Mouse (Mus musculus) hindbrain, embryonic 12.5 days (tissue): ENCODE data around the gene 9930021J03Rik. TPM values are rescaled to one million over a fixed set of nuclear protein-coding genes. Genes with fewer than 3 reads are reported as not detected.

ENCODE experiments used
- ATAC-seq: fragments of 200-750 bp; cut with Nextera tagmentation; 2 replicates; pipeline ENCODE4 v1.8.0; 2017; ENCODE audit warnings: moderate TSS enrichment; ENCODE audit not compliant: low FRiP score
- H3K27ac ChIP-seq: fragments of 300-500 bp; sonication (generic); 2 replicates; pipeline ENCODE4 v1.5.1; 2016; ENCODE audit warnings: mild to moderate bottlenecking
- H3K27me3 ChIP-seq: fragments of 300-500 bp; sonication (generic); 2 replicates; pipeline ENCODE4 v1.6.1; 2016; ENCODE audit warnings: mild to moderate bottlenecking
- H3K36me3 ChIP-seq: fragments of 300-500 bp; sonication (generic); 2 replicates; pipeline ENCODE4 v1.6.1; 2016; ENCODE audit warnings: mild to moderate bottlenecking
- H3K4me1 ChIP-seq: fragments of 300-500 bp; sonication (generic); 2 replicates; pipeline ENCODE4 v1.6.1; 2016
- H3K4me2 ChIP-seq: fragments of 300-500 bp; sonication (generic); replicated peaks from 2 replicates; pipeline ENCODE4 v1.6.1; 2016; ENCODE audit warnings: mild to moderate bottlenecking
- H3K4me3 ChIP-seq: fragments of 300-500 bp; sonication (generic); 2 replicates; pipeline ENCODE4 v1.5.1; 2016; ENCODE audit warnings: mild to moderate bottlenecking
- H3K9ac ChIP-seq: fragments of 300-500 bp; sonication (generic); 2 replicates; pipeline ENCODE4 v1.6.1; 2016; ENCODE audit warnings: mild to moderate bottlenecking, moderate library complexity
- H3K9me3 ChIP-seq: fragments of 300-500 bp; sonication (generic); replicated peaks from 2 replicates; pipeline ENCODE4 v1.6.1; 2016; ENCODE audit warnings: mild to moderate bottlenecking
- WGBS: fragments of 180-500 bp; shearing (Covaris S2); methylation state at CpG from one replicate; pipeline ENCODE4 v1.1.7; 2016; 5-methylcytosine and 5-hydroxymethylcytosine counted together
- polyA plus RNA-seq: library from polyadenylated mRNA; unstranded; fragments of >200 nt; fragmentation: Nextera tagmentation; extraction: Ambion mirVana; gene quantifications from 2 replicates; pipeline ENCODE4 v1.2.1, GENCODE M21; 2016

9930021J03Rik gene
- polyA plus RNA-seq, 1 experiment from 2014 or later = 8.3 TPM

DNA sequence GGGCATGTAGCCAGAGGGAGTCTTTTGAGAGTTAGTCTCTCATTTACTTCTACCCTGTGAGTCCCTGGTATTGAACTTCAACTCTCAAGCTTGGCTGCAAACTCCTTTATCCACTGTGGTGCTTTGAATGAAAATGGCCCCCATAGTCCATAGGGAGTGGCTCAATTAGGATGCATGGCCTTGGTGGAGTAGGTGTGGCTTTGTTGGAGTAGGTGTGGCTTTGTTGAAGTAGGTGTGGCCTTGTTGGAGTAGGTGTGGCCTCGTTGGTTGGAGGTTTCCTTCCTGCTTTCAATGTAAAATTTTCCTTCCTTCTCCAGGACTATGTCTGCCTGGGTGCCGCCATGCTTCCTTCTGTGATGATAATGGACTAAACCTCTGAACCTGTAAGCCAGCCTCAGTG lies 25.1 kb upstream of the 9930021J03Rik start:
- H3K27ac ChIP-seq = no peak overlapping the region
- ATAC-seq = no peak
- no peak overlapping the region for H3K9ac ChIP-seq
- H3K4me3 ChIP-seq = no peak overlapping the region
- H3K36me3 ChIP-seq = no peaks in the 10 kb centered on the region
- H3K4me1 ChIP-seq = no peaks in the 10 kb centered on the region
- no peak overlapping the region for H3K4me2 ChIP-seq
- no peaks in the 10 kb centered on the region for H3K27me3 ChIP-seq
- no peaks in the 10 kb centered on the region for H3K9me3 ChIP-seq
- WGBS = 80% methylated on average over 2 of the region's 2 CpGs

DNA sequence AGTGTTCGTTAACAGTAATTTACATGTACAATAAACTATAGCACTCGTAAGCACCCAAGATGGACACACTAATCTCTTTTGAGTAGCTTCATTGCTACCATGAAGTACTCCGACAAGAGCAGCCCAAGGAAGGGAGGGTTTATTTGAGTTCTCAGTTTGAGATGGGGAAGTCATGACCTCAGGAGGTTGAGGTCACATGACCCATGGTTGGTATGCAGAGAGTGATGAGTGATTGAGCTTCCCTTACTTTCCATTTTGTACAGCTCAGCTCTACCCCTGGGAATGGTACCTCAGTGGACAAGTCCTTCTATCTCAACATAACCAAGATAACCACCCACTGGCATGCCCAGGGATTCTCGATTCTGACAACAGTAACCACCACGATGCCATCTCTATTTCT lies 22.8 kb upstream of the 9930021J03Rik start:
- Histone ChIP-seq H3K9ac (no peak overlapping the region), H3K4me2 (no peak overlapping the region), H3K4me3 (no peak overlapping the region), H3K27ac (no peak overlapping the region), H3K9me3 (no peaks in the 10 kb centered on the region), H3K4me1 (no peaks in the 10 kb centered on the region), H3K27me3 (no peaks in the 10 kb centered on the region), H3K36me3 (no peaks in the 10 kb centered on the region)
- 73% methylated on average over 5 of the region's 5 CpGs for whole genome bisulfite sequencing
- ATAC-seq = no peak

DNA sequence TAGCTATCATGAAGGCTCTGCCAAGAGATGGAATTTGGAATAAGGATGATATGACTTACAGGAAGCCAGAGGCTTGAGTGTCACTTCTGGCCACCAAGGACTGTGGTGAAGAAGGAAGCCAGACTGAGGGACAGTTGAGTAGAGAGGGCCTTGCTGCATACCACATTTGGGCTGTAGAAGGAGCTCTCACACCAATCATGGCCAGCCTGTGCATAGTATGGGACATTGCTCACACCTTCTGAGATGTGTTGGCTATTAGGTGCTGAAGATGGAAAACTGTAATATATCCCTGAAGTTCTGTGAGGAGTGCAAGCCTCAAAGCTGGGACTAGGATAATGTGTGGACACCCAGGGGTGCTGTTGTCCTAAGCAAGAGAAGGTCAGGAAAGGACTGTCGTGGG lies 20.9 kb upstream of the 9930021J03Rik start:
- no peak overlapping the region for H3K4me2 ChIP-seq
- ATAC-seq = no peak
- H3K9ac ChIP-seq = no peak overlapping the region
- H3K9me3 ChIP-seq = no peaks in the 10 kb centered on the region
- no peaks in the 10 kb centered on the region for H3K27me3 ChIP-seq
- H3K4me3 ChIP-seq = no peak overlapping the region
- 73% methylated on average over 1 of the region's 1 CpGs for WGBS
- no peak overlapping the region for H3K27ac ChIP-seq
- H3K4me1 ChIP-seq = no peaks in the 10 kb centered on the region
- no peaks in the 10 kb centered on the region for H3K36me3 ChIP-seq

DNA sequence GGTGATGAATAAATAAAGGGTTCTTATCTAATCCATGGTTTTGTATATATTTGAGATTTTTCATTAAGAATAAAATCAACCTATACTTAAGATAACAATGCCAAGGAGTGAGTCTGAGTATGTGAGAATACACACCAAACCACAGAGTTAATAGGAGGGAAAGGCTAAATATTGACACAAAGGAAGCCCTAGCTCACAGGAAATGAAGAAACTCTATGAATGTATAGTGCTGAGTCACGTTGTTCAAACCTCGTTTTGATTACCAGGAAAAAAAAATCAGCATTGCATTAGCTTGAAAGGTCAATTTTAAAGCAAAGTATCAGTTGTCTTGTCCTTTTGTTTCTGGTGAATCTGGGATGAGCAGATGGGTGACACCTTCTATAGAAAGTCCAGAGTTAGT lies 19.2 kb upstream of the 9930021J03Rik start:
- ATAC-seq = no peak
- Histone ChIP-seq H3K9ac (no peak overlapping the region), H3K4me3 (no peak overlapping the region), H3K27ac (no peak overlapping the region), H3K4me2 (no peak overlapping the region), H3K36me3 (no peaks in the 10 kb centered on the region), H3K27me3 (no peaks in the 10 kb centered on the region), H3K9me3 (no peaks in the 10 kb centered on the region), H3K4me1 (no peaks in the 10 kb centered on the region)
- 69% methylated on average over 2 of the region's 2 CpGs for WGBS

DNA sequence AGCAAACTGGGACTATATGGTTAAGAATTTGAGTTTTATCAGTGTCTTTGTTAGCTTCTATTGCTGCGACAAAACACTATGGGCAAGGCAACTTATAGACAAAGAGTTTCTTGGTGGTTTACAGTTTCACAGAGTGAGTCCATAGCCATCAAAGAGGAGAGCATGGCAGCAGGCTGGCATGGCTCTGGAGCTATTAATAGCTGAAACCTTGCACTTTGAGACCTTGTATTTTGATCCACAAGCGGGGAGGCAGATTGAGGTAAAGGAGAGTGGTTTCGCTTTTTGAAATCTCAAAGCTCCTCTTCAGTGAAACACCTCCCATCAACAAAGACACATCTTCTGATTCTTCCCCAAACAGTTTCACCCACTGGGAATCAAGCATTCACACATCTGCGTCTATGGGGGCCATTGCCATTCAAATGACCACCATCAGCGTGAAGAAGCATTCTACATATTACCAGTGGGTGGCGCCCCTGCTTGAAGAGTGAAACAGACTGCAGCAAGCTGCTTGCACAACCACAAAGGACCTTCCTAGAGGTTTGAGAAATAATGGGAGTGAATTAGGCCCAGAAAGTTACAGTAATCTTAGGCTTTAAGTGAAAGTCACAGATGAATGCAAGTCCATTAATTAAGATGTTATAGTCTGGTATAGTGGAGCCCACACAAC lies 18.4 kb upstream of the 9930021J03Rik start:
- Histone ChIP-seq H3K9ac (no peak overlapping the region), H3K4me3 (no peak overlapping the region), H3K27ac (no peak overlapping the region), H3K9me3 (no peaks in the 10 kb centered on the region), H3K36me3 (no peaks in the 10 kb centered on the region), H3K27me3 (no peaks in the 10 kb centered on the region), H3K4me1 (no peaks in the 10 kb centered on the region), H3K4me2 (no peak overlapping the region)
- ATAC-seq = no peak
- 47% methylated on average over 6 of the region's 6 CpGs for WGBS

DNA sequence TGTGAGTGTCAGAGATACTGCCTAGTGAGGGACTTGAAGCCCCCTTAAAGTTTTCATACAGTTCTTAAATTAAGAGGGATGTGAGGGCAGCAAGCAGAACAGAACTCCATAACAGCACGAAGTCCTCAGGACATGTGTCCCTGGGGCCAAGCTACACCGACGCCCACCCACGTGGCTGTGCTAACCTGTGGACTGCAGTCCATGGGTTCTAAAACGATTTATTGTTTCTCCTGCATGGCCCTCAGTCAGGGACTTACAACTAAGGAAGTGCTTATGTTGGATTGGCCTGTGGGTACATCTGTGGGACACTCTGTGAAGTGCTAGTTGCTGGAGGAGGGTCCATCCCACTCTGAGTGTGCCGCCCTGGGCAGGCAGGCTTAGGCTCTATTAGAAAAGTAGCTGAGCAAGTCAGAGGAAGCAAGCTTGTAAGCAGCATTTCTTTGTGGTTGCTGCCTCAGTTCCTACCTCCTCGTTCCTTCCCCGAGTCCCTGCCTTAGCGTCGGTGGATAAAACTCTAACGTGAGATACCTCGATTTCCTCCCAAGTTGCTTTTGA lies 17.7 kb upstream of the 9930021J03Rik start:
- H3K4me2 ChIP-seq = no peak overlapping the region
- no peaks in the 10 kb centered on the region for H3K27me3 ChIP-seq
- ATAC-seq = no peak
- no peak overlapping the region for H3K27ac ChIP-seq
- 69% methylated on average over 12 of the region's 12 CpGs for WGBS
- H3K4me3 ChIP-seq = no peak overlapping the region
- no peaks in the 10 kb centered on the region for H3K9me3 ChIP-seq
- no peaks in the 10 kb centered on the region for H3K4me1 ChIP-seq
- no peak overlapping the region for H3K9ac ChIP-seq
- no peaks in the 10 kb centered on the region for H3K36me3 ChIP-seq

DNA sequence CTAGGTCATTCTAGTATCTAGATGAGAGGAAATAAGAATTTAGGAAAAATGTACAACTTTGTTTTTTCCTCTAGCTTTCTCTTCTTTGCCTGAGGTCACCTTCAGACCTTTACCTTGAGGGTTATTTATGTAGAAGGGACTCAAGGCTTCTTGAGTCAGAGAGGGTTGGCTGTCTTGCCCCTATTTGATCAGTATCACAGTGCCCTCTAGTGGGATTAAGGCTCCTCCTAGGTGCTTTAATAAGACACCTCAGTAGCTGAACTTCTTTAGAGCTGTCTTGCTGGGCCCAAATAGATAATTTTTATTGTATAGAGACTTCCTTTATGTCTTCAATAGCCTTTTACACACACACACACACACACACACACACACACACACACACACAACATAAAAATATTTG lies 15.2 kb upstream of the 9930021J03Rik start:
- Histone ChIP-seq H3K27ac (no peak overlapping the region), H3K4me3 (no peak overlapping the region), H3K36me3 (no peaks in the 10 kb centered on the region), H3K9ac (no peak overlapping the region), H3K4me1 (no peaks in the 10 kb centered on the region), H3K9me3 (no peaks in the 10 kb centered on the region), H3K4me2 (no peak overlapping the region), H3K27me3 (no peaks in the 10 kb centered on the region)
- ATAC-seq = no peak

DNA sequence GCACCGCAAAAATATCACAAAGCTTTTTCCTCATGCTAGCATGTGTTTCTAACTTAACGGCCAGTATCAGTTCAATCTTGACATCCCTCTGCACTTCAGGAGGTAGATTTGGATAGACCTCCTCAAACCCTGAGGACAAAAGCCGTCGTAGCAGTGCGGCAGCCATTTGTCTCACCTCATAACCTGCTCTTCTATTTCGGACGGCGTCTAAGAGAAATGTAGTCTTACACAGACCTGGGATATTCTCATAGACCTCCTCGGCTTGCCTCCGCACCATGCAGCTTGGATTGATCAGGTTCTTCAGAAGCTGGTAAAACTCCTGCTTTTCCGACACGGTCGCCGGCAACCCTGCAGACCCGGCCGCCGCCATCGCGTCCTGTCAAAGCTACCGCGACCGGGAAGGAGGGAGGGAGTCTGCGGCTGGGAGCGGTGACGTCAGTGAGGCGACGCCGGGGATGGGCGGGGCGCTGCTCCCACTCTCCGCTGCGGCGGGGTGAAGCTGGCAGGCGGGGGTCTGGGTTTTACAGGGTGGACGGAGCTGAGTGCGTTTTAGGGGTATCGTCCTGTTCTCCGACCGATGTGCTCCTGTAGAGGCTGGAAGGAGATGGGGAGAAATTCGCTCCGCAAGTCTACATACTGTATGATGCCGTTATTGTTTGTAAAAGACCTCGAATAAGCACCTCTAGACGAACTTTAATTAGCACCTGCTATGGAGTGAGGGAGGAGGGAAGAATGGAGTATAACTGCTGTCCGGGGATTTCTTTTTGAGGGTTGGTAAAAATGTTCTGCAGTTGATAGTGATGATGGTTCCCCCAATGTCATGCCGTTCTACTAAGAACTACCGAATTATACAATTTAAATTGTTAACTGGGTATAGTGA lies 7.0 kb upstream of the 9930021J03Rik start, which contains the start of gene Ranbp6:
Gene Ranbp6, minus strand, starts transcription at position 394 of the 880 bp plus-strand sequence.
- Histone ChIP-seq H3K4me1 (peaks cover 25% of the 10 kb centered on the region), H3K27ac (peak within 1 kb of the TSS; percentile 64), H3K36me3 (peaks cover 27% of the 10 kb centered on the region), H3K4me2 (peak within 1 kb of the TSS; percentile 84), H3K27me3 (no peaks in the 10 kb centered on the region), H3K9ac (peak within 1 kb of the TSS; percentile 76), H3K9me3 (no peaks in the 10 kb centered on the region), H3K4me3 (peak within 1 kb of the TSS; percentile 73)
- ATAC-seq = peak; percentile 96
- WGBS = 2% methylated on average over 47 of the region's 47 CpGs

DNA sequence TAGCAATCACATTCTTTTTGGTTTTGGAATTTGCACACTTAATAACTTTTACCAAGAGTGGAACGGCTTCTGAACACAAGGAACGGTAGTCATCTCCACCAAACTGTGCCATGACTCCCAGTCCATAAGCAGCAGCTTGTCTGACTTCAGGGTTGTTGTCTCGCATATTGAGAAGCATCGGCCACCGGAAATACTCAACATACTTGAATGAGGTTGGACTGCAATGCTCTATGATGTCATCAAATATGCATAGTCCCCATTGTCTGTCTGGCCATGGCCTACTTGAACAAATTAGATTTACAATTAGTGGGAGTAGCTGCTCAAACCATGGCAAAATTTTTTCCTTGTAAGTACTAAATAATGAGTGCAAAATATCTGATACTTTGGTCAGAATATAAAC lies 4.2 kb upstream of the 9930021J03Rik start:
- Histone ChIP-seq H3K4me1 (peaks cover 25% of the 10 kb centered on the region), H3K4me2 (no peak overlapping the region), H3K36me3 (peaks cover 27% of the 10 kb centered on the region), H3K4me3 (no peak overlapping the region), H3K9me3 (no peaks in the 10 kb centered on the region), H3K27me3 (no peaks in the 10 kb centered on the region), H3K9ac (no peak overlapping the region), H3K27ac (no peak overlapping the region)
- WGBS = 96% methylated on average over 5 of the region's 5 CpGs
- no peak for ATAC-seq

DNA sequence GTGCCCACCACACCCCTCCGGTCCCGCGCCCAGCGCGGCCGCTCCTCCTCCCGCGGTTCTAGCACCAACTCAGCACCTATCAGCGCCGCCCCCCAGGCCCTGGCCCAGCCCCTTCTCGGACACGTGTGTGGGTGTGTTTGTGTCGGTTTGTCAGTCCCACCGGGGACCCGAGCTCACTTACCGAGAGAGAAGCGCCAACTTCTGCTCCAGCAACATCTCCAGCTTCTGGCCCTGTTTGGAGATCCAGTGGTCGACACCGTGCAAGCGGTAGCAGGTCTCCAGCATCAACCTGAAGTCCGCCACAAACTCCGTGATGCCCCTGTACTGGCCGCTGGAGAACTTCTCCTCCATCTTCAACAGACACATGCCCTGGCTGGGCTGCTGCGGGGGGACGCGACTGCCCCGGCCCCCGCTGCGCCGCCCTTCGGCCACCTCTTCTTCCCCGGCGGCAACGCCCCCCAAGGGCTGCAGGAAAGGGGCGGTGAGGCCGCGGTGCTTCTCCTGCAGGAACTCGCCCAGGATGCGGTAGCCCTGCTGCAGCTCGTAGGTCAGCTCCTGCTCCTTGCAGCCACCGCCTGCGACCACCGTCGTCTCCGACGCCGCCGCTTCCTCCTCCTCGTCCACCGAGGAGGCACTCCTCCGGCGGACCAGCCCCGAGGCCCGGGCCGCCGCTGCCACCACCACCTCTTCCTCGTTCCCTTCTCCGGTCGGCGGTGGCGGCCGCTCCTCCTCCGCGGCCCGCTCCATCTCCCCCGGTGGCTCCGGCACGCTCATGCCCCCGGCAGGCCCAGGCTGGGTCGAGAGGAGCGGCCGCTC lies 480 bp downstream of the 9930021J03Rik start:
- Histone ChIP-seq H3K27ac (peak overlapping the region; percentile 99), H3K4me1 (peaks cover 17% of the 10 kb centered on the region), H3K27me3 (no peaks in the 10 kb centered on the region), H3K4me3 (peak overlapping the region; percentile 95), H3K9ac (peak overlapping the region; percentile 90), H3K9me3 (no peaks in the 10 kb centered on the region), H3K4me2 (peak overlapping the region; percentile 83), H3K36me3 (peaks cover 16% of the 10 kb centered on the region)
- peak; percentile 48 for ATAC-seq
- WGBS = under 1% methylated on average over 69 of the region's 72 CpGs

DNA sequence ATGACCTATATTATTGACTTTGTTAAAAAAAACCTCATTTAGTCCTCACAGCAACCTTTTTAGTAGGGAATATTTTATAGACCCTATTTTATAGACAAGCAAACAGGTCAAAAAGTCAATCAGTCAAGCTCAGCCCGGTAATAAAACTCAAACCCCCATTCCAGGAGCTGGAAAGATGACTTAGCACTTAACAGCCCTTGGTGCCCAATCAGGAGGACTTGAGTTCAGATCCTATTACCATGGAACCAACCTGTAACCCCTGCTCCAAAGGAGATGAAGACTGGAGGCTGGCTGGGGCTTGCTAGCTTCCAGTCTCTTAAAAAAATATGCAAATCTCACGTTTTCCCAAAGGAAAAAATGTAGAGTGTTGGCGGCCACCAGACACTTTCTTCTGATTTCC lies 1.8 kb downstream of the 9930021J03Rik start:
- H3K4me1 ChIP-seq = peaks cover 8% of the 10 kb centered on the region
- no peak overlapping the region for H3K9ac ChIP-seq
- ATAC-seq = no peak
- H3K36me3 ChIP-seq = peaks cover 5% of the 10 kb centered on the region; the same call in 1 of the 2 replicates
- H3K4me3 ChIP-seq = peak overlapping the region; percentile 14; the same call in 1 of the 2 replicates
- WGBS = 56% methylated on average over 3 of the region's 3 CpGs
- H3K9me3 ChIP-seq = no peaks in the 10 kb centered on the region
- H3K27ac ChIP-seq = no peak overlapping the region
- H3K27me3 ChIP-seq = no peaks in the 10 kb centered on the region
- H3K4me2 ChIP-seq = peak overlapping the region; percentile 83

DNA sequence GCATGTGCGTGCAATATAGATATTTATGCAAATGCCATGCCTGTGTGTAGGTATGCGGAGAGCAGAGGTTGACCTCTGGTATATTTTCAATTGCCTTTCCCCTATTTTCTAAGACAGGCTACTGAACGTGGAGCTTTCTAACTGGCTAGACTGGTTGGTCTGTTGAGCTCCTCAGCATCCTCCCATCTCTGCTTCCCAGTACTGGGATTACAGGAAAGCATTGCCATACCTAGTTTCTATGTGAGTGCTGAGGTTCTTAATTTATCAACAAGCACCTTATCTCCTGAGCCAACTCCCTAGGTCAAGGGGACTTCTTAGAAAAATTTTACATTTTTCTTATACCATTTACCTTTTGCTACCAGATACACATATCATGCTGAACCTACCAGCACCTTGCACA lies 8.4 kb downstream of the 9930021J03Rik start:
- no peaks in the 10 kb centered on the region for H3K9me3 ChIP-seq
- WGBS = 82% methylated on average over 3 of the region's 3 CpGs
- H3K4me3 ChIP-seq = no peak overlapping the region
- ATAC-seq = no peak
- H3K4me2 ChIP-seq = no peak overlapping the region
- no peaks in the 10 kb centered on the region for H3K4me1 ChIP-seq
- 0 out of 2 replicates have a peak, but pooled peaks cover 3% of the 10 kb centered on the region for H3K36me3 ChIP-seq
- H3K27ac ChIP-seq = no peak overlapping the region
- no peak overlapping the region for H3K9ac ChIP-seq
- no peaks in the 10 kb centered on the region for H3K27me3 ChIP-seq
